Mouse (Mus musculus) lung, postnatal 0 days (tissue): ENCODE measurements at regions not wholly inside any gene's neighbourhood (a gene's known extent, or its start where the extent isn't known, plus 50 kb on each side); places are given as distances from the start of the nearest gene placed in this dataset.

ENCODE experiments used
- ATAC-seq: fragments of 200-750 bp; cut with Nextera tagmentation; 2 replicates; pipeline ENCODE4 v1.8.0; 2017; ENCODE audit warnings: moderate library complexity
- DNase-seq: peaks from one replicate; pipeline ENCODE4 v3.0.0-alpha.2; 2016; ENCODE audit warnings: low spot score
- H3K27ac ChIP-seq: fragments of 300-500 bp; sonication (generic); 2 replicates; pipeline ENCODE4 v1.5.1; 2014; ENCODE audit warnings: antibody characterized with exemption, mild to moderate bottlenecking, low read length, mixed read lengths
- H3K27me3 ChIP-seq: fragments of 300-500 bp; sonication (generic); replicated peaks from 2 replicates; pipeline ENCODE4 v1.6.1; 2014; ENCODE audit warnings: low read length, mixed read lengths; ENCODE audit not compliant: insufficient read depth
- H3K36me3 ChIP-seq: fragments of 300-500 bp; sonication (generic); 2 replicates; pipeline ENCODE4 v1.6.1; 2014; ENCODE audit warnings: low read length, mixed read lengths; ENCODE audit not compliant: insufficient read depth
- H3K4me1 ChIP-seq: fragments of 300-500 bp; sonication (generic); 2 replicates; pipeline ENCODE4 v1.6.1; 2014; ENCODE audit warnings: antibody characterized with exemption, low read depth, low read length, mixed read lengths; ENCODE audit not compliant: insufficient read depth
- H3K4me2 ChIP-seq: fragments of 300-500 bp; sonication (generic); replicated peaks from 2 replicates; pipeline ENCODE4 v1.6.1; 2014; ENCODE audit warnings: low read depth, mild to moderate bottlenecking, low read length, moderate library complexity, mixed read lengths
- H3K4me3 ChIP-seq: fragments of 300-500 bp; sonication (generic); 2 replicates; pipeline ENCODE4 v1.5.1; 2014; ENCODE audit warnings: low read depth, low read length
- H3K9ac ChIP-seq: fragments of 300-500 bp; sonication (generic); replicated peaks from 2 replicates; pipeline ENCODE4 v1.6.1; 2014; ENCODE audit warnings: low read depth, mild to moderate bottlenecking
- H3K9me3 ChIP-seq: fragments of 300-500 bp; sonication (generic); 2 replicates; pipeline ENCODE4 v1.6.1; 2016; ENCODE audit warnings: low read length, mixed read lengths
- CTCF ChIP-seq: IDR thresholded peaks from 2 replicates; pipeline ENCODE4 v1.5.1; 2016; ENCODE audit warnings: antibody characterized with exemption, mild to moderate bottlenecking
- EP300 ChIP-seq: IDR thresholded peaks from 2 replicates; pipeline ENCODE4 v1.6.1; 2016; ENCODE audit warnings: antibody characterized with exemption, mild to moderate bottlenecking, control low read depth
- WGBS: fragments of 180-500 bp; shearing (Covaris S2); extraction: QIAGEN DNeasy Blood & Tissue Kit; methylation state at CpG from one replicate; pipeline ENCODE4 v1.1.7; 2014; 5-methylcytosine and 5-hydroxymethylcytosine counted together

GRCm38 (mm10) chr12:9266221-9266620, 236.4 kb downstream of the Ttc32 start:
- H3K27me3 ChIP-seq, result no peaks in the 10 kb centered on the region
- no peak overlapping the region for H3K4me2 ChIP-seq
- H3K9ac ChIP-seq, result no peak overlapping the region
- no peak overlapping the region for H3K27ac ChIP-seq
- H3K9me3 ChIP-seq, result no peaks in the 10 kb centered on the region
- no peak for ATAC-seq
- no peaks in the 10 kb centered on the region for H3K36me3 ChIP-seq
- DNase-seq, result no peak
- 67% methylated on average over 4 of the region's 4 CpGs for WGBS
- no peak overlapping the region for H3K4me3 ChIP-seq
- TF ChIP-seq CTCF, result no peak
- no peak for TF ChIP-seq EP300
- no peaks in the 10 kb centered on the region for H3K4me1 ChIP-seq

- H3K9ac ChIP-seq, result no peak overlapping the region
- H3K36me3 ChIP-seq, result no peaks in the 10 kb centered on the region
- H3K4me1 ChIP-seq, result no peaks in the 10 kb centered on the region
- no peak for TF ChIP-seq CTCF
- no peak for TF ChIP-seq EP300
- ATAC-seq (no peak), DNase-seq (no peak)
- 90% methylated on average over 2 of the region's 2 CpGs for WGBS
- H3K9me3 ChIP-seq, result no peaks in the 10 kb centered on the region
- no peak overlapping the region for H3K27ac ChIP-seq
- H3K4me3 ChIP-seq, result no peak overlapping the region
- H3K27me3 ChIP-seq, result no peaks in the 10 kb centered on the region
- H3K4me2 ChIP-seq, result no peak overlapping the region
Observed at GRCm38 (mm10) chr12:9271484-9271883, 241.7 kb downstream of the Ttc32 start.

GRCm38 (mm10) chr12:9274181-9274580, 244.4 kb downstream of the Ttc32 start:
- ATAC-seq (no peak), DNase-seq (no peak)
- Histone ChIP-seq H3K36me3 (no peaks in the 10 kb centered on the region), H3K9ac (no peak overlapping the region), H3K27ac (no peak overlapping the region), H3K4me3 (no peak overlapping the region), H3K27me3 (no peaks in the 10 kb centered on the region), H3K4me2 (no peak overlapping the region), H3K9me3 (no peaks in the 10 kb centered on the region), H3K4me1 (no peaks in the 10 kb centered on the region)
- no peak for TF ChIP-seq EP300
- WGBS, result 55% methylated on average over 1 of the region's 1 CpGs

GRCm38 (mm10) chr12:9275697-9276096, 245.9 kb downstream of the Ttc32 start:
- TF ChIP-seq EP300 (no peak), CTCF (no peak)
- DNase-seq, result no peak
- Histone ChIP-seq H3K9ac (no peak overlapping the region), H3K36me3 (no peaks in the 10 kb centered on the region), H3K9me3 (no peaks in the 10 kb centered on the region), H3K27me3 (no peaks in the 10 kb centered on the region), H3K4me1 (no peaks in the 10 kb centered on the region), H3K4me2 (no peak overlapping the region), H3K4me3 (no peak overlapping the region), H3K27ac (no peak overlapping the region)
- ATAC-seq, result no peak
- WGBS, result 87% methylated on average over 7 of the region's 7 CpGs

GRCm38 (mm10) chr12:9278735-9279134, 248.9 kb downstream of the Ttc32 start:
- Histone ChIP-seq H3K9ac (no peak overlapping the region), H3K4me1 (no peaks in the 10 kb centered on the region), H3K27ac (no peak overlapping the region), H3K27me3 (no peaks in the 10 kb centered on the region), H3K9me3 (no peaks in the 10 kb centered on the region), H3K36me3 (no peaks in the 10 kb centered on the region), H3K4me3 (no peak overlapping the region), H3K4me2 (no peak overlapping the region)
- WGBS, result 42% methylated on average over 5 of the region's 5 CpGs
- ATAC-seq, result no peak
- TF ChIP-seq CTCF, result no peak
- no peak for TF ChIP-seq EP300
- DNase-seq, result no peak

- Histone ChIP-seq H3K4me1 (no peaks in the 10 kb centered on the region), H3K9me3 (no peaks in the 10 kb centered on the region), H3K27me3 (no peaks in the 10 kb centered on the region), H3K27ac (no peak overlapping the region), H3K4me2 (no peak overlapping the region), H3K4me3 (no peak overlapping the region), H3K9ac (no peak overlapping the region), H3K36me3 (no peaks in the 10 kb centered on the region)
- DNase-seq (no peak), ATAC-seq (no peak)
- 56% methylated on average over 5 of the region's 5 CpGs for WGBS
- TF ChIP-seq CTCF (no peak), EP300 (no peak)
Observed at GRCm38 (mm10) chr12:9279893-9280605, 250.3 kb downstream of the Ttc32 start.

GRCm38 (mm10) chr12:9287271-9287670, 257.5 kb downstream of the Ttc32 start:
- TF ChIP-seq EP300 (no peak), CTCF (no peak)
- ATAC-seq (no peak), DNase-seq (no peak)
- H3K4me3 ChIP-seq, result no peak overlapping the region
- no peaks in the 10 kb centered on the region for H3K4me1 ChIP-seq
- no peaks in the 10 kb centered on the region for H3K27me3 ChIP-seq
- no peak overlapping the region for H3K4me2 ChIP-seq
- no peaks in the 10 kb centered on the region for H3K9me3 ChIP-seq
- H3K36me3 ChIP-seq, result no peaks in the 10 kb centered on the region
- WGBS, result 79% methylated on average over 2 of the region's 2 CpGs
- H3K9ac ChIP-seq, result no peak overlapping the region
- no peak overlapping the region for H3K27ac ChIP-seq
